Mouse (Mus musculus) forebrain, embryonic 16.5 days (tissue): ENCODE data around the gene Ccdc30. TPM values are rescaled to one million over a fixed set of nuclear protein-coding genes. Genes with fewer than 3 reads are reported as not detected.

Experiments
- ATAC-seq: fragments of 200-750 bp; cut with Nextera tagmentation; 2 replicates; pipeline ENCODE4 v1.8.0; 2017; ENCODE audit warnings: mild to moderate bottlenecking, moderate library complexity
- H3K27ac ChIP-seq: fragments of 300-500 bp; sonication (generic); 2 replicates; pipeline ENCODE4 v1.5.1; 2014; ENCODE audit warnings: low read length, control low read depth
- H3K27me3 ChIP-seq: fragments of 300-500 bp; sonication (generic); replicated peaks from 2 replicates; pipeline ENCODE4 v1.6.1; 2014; ENCODE audit warnings: low read length; ENCODE audit not compliant: control insufficient read depth, insufficient read depth
- H3K36me3 ChIP-seq: fragments of 300-500 bp; sonication (generic); 2 replicates; pipeline ENCODE4 v1.6.1; 2014; ENCODE audit not compliant: control insufficient read depth, insufficient read depth
- H3K4me1 ChIP-seq: fragments of 300-500 bp; sonication (generic); replicated peaks from 2 replicates; pipeline ENCODE4 v1.6.1; 2014; ENCODE audit warnings: low read length; ENCODE audit not compliant: control insufficient read depth, insufficient read depth
- H3K4me2 ChIP-seq: fragments of 300-500 bp; sonication (generic); 2 replicates; pipeline ENCODE4 v1.6.1; 2014; ENCODE audit warnings: mild to moderate bottlenecking, low read length, control low read depth
- H3K4me3 ChIP-seq: fragments of 300-500 bp; sonication (generic); replicated peaks from 2 replicates; pipeline ENCODE4 v1.5.1; 2014; ENCODE audit warnings: mild to moderate bottlenecking, low read length, control low read depth
- H3K9ac ChIP-seq: fragments of 300-500 bp; sonication (generic); replicated peaks from 2 replicates; pipeline ENCODE4 v1.6.1; 2014; ENCODE audit warnings: low read depth, low read length, control low read depth
- H3K9me3 ChIP-seq: fragments of 300-500 bp; sonication (generic); 2 replicates; pipeline ENCODE4 v1.6.1; 2016; ENCODE audit warnings: low read length; ENCODE audit not compliant: control insufficient read depth
- WGBS: fragments of 180-500 bp; shearing (Covaris S2); extraction: QIAGEN DNeasy Blood & Tissue Kit; methylation state at CpG from one replicate; pipeline ENCODE4 v1.1.7; 2014; 5-methylcytosine and 5-hydroxymethylcytosine counted together
- polyA plus RNA-seq: library from polyadenylated mRNA; unstranded; fragments of >200 nt; fragmentation: Nextera tagmentation; extraction: Ambion mirVana; gene quantifications from 2 replicates; pipeline ENCODE4 v1.2.1, GENCODE M21; 2015

Ccdc30 gene
- polyA plus RNA-seq, 1 experiment from 2014 or later: 15.5 TPM

DNA sequence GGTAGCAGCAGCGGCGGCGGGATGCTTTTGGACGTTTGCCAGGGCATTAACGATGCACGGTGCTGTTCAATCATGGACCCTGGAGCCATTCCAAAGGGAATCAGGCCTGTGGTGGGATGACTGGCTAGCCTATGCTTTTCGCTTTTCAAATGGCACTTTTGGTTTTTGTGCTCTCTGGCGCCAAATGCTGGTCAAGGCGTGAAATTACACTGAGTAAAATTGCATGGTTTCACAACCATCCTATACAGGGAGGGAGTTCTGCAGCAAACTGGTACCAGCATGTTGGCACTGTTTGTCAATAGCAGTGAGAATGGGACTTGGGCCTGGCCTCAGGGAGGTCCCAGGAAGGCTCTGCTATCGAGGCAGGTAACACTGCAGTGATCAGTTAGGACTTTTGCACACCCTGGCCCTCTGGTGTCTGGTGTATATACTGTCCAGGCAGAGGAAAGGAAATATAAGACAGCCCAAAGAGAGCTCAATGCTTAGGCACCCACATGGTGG, 76.4 kb downstream of the Ccdc30 start:
- Histone ChIP-seq H3K27ac (peak overlapping the region; percentile 81), H3K9me3 (no peaks in the 10 kb centered on the region)

GRCm38 (mm10) chr4:119338422-119338821, 76.9 kb downstream of the Ccdc30 start:
- Histone ChIP-seq H3K4me1 (peaks cover 9% of the 10 kb centered on the region), H3K27ac (peak overlapping the region; percentile 81), H3K4me3 (peak overlapping the region; percentile 22), H3K36me3 (no peaks in the 10 kb centered on the region), H3K9me3 (no peaks in the 10 kb centered on the region), H3K9ac (peak overlapping the region; percentile 36; the same call in 1 of the 2 replicates), H3K4me2 (peak overlapping the region; percentile 48), H3K27me3 (no peaks in the 10 kb centered on the region)
- WGBS: 24% methylated on average over 4 of the region's 4 CpGs
- ATAC-seq: peak; percentile 94

More for the DNA sequence above, 76.4 kb downstream of the Ccdc30 start:
- Histone ChIP-seq H3K36me3 (no peaks in the 10 kb centered on the region), H3K4me3 (peak overlapping the region; percentile 22), H3K9ac (peak overlapping the region; percentile 36; the same call in 1 of the 2 replicates), H3K4me1 (peaks cover 9% of the 10 kb centered on the region), H3K27me3 (no peaks in the 10 kb centered on the region), H3K4me2 (peak overlapping the region; percentile 48)
- peak; percentile 92 for ATAC-seq
- WGBS: 1% methylated on average over 10 of the region's 10 CpGs

DNA sequence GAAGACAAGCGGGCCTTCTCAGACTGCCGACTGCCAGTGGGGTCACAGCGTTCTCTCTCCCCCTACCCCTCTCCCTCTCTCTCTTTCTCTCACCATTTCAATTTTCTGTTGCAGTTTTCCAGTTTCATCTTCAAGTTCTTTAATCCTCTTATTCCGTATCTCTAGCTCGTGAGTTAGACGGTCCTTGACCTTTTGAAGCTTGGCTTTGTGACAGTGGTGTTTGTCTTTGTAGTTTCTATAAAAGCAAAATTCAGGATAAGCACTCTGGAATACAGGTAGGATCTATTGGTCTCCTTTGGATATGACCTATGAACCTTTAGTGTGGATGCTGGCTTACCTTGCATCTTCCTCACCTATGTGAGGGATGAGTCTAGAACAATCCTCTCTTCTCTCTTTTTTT, 81.8 kb downstream of the Ccdc30 start:
- H3K9ac ChIP-seq: no peak overlapping the region
- ATAC-seq: no peak
- peaks cover 4% of the 10 kb centered on the region for H3K4me1 ChIP-seq
- no peaks in the 10 kb centered on the region for H3K27me3 ChIP-seq
- H3K36me3 ChIP-seq: no peaks in the 10 kb centered on the region
- no peak overlapping the region for H3K4me2 ChIP-seq
- H3K27ac ChIP-seq: no peak overlapping the region
- H3K4me3 ChIP-seq: no peak overlapping the region
- 90% methylated on average over 6 of the region's 6 CpGs for WGBS
- no peaks in the 10 kb centered on the region for H3K9me3 ChIP-seq

GRCm38 (mm10) chr4:119320896-119321550, 94.3 kb downstream of the Ccdc30 start:
- peak; percentile 57 for ATAC-seq
- H3K27ac ChIP-seq: peak overlapping the region; percentile 91
- no peaks in the 10 kb centered on the region for H3K9me3 ChIP-seq
- peak overlapping the region; percentile 73 for H3K9ac ChIP-seq
- peak overlapping the region; percentile 96 for H3K4me2 ChIP-seq
- WGBS: 30% methylated on average over 10 of the region's 10 CpGs
- peaks cover 8% of the 10 kb centered on the region; the same call in 1 of the 2 replicates for H3K27me3 ChIP-seq
- H3K36me3 ChIP-seq: 0 out of 2 replicates have a peak, but pooled peaks cover 2% of the 10 kb centered on the region
- H3K4me3 ChIP-seq: peak overlapping the region; percentile 78
- peaks cover 16% of the 10 kb centered on the region for H3K4me1 ChIP-seq

GRCm38 (mm10) chr4:119320131-119320830, 95.0 kb downstream of the Ccdc30 start, which contains the start of gene Ppih:
Ppih (minus strand) TSS chr4:119320546.
- Histone ChIP-seq H3K4me2 (peak within 1 kb of the TSS; percentile 96), H3K36me3 (peaks cover 5% of the 10 kb centered on the region; the same call in 1 of the 2 replicates)
- peak; percentile 99 for ATAC-seq

GRCm38 (mm10) chr4:119313756-119314155, 101.6 kb downstream of the Ccdc30 start:
- Histone ChIP-seq H3K4me3 (no peak overlapping the region), H3K9ac (no peak overlapping the region), H3K36me3 (peaks cover 24% of the 10 kb centered on the region), H3K27ac (no peak overlapping the region), H3K4me1 (no peaks in the 10 kb centered on the region), H3K4me2 (no peak overlapping the region), H3K9me3 (no peaks in the 10 kb centered on the region), H3K27me3 (no peaks in the 10 kb centered on the region)
- WGBS: 90% methylated on average over 1 of the region's 1 CpGs
- ATAC-seq: no peak

More at GRCm38 (mm10) chr4:119320131-119320830, 95.0 kb downstream of the Ccdc30 start, which contains the start of gene Ppih:
- Histone ChIP-seq H3K27ac (peak within 1 kb of the TSS; percentile 91), H3K27me3 (peaks cover 8% of the 10 kb centered on the region; the same call in 1 of the 2 replicates), H3K9ac (peak within 1 kb of the TSS; percentile 73), H3K4me1 (peaks cover 16% of the 10 kb centered on the region), H3K4me3 (peak within 1 kb of the TSS; percentile 78), H3K9me3 (no peaks in the 10 kb centered on the region)
- 1% methylated on average over 44 of the region's 44 CpGs for WGBS

DNA sequence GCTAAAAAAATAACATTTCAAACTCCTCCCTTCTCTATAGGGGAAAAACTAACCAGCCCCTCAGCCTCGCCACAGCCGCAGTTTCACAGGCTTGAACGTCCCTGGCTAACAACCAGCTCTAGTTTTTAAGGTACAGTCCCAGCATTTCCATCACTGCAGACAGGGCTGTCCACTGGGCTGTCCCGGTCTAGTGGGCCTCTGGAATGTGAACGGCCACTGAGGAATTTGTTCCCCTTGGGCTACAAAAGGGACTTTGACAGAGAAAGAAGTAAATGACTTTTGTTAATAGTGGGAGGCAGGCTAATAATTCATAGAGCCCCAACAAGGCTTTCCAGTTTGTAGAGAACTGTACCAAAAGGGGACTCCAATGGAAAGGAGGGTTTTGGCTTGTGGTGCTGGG, 109.9 kb downstream of the Ccdc30 start:
- no peaks in the 10 kb centered on the region for H3K9me3 ChIP-seq
- H3K9ac ChIP-seq: no peak overlapping the region
- no peak for ATAC-seq
- H3K4me1 ChIP-seq: no peaks in the 10 kb centered on the region
- whole genome bisulfite sequencing: 76% methylated on average over 5 of the region's 5 CpGs
- H3K27ac ChIP-seq: no peak overlapping the region
- peaks cover 6% of the 10 kb centered on the region for H3K36me3 ChIP-seq
- H3K4me3 ChIP-seq: no peak overlapping the region
- no peaks in the 10 kb centered on the region for H3K27me3 ChIP-seq
- H3K4me2 ChIP-seq: no peak overlapping the region

- 91% methylated on average over 8 of the region's 8 CpGs for WGBS
- no peak overlapping the region for H3K9ac ChIP-seq
These were observed 112.0 kb downstream of the Ccdc30 start for GRCm38 (mm10) chr4:119303291-119303690.

DNA sequence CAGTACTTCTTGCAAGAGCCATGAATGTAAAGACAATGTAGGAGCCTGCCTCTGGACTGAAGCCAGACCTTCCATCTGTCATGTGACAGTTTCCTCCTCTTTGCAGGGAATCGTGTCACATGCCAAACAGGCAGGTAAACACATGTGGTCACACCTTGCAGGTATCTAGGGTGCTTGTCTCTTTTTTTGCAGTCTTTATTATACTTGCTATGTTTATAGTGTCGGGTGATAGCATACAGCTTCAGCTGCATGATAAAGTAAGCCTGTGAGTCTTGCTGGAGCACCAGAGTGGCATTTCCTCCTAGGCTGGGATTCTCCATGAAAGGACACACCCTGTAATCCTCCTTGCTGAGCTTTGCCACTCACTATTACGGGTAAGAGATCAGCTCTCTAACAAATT, 113.5 kb downstream of the Ccdc30 start:
- ATAC-seq: no peak
- no peaks in the 10 kb centered on the region for H3K27me3 ChIP-seq
- no peaks in the 10 kb centered on the region for H3K4me1 ChIP-seq
- H3K4me2 ChIP-seq: no peak overlapping the region
- H3K9me3 ChIP-seq: no peaks in the 10 kb centered on the region
- no peak overlapping the region for H3K4me3 ChIP-seq
- 83% methylated on average over 3 of the region's 3 CpGs for whole genome bisulfite sequencing
- no peak overlapping the region for H3K9ac ChIP-seq
- 0 out of 2 replicates have a peak, but pooled peaks cover 2% of the 10 kb centered on the region for H3K36me3 ChIP-seq
- no peak overlapping the region for H3K27ac ChIP-seq

More at GRCm38 (mm10) chr4:119303291-119303690, 112.0 kb downstream of the Ccdc30 start:
- Histone ChIP-seq H3K27me3 (no peaks in the 10 kb centered on the region), H3K27ac (no peak overlapping the region), H3K4me3 (no peak overlapping the region), H3K4me1 (no peaks in the 10 kb centered on the region), H3K9me3 (no peaks in the 10 kb centered on the region), H3K4me2 (no peak overlapping the region), H3K36me3 (0 out of 2 replicates have a peak, but pooled peaks cover 2% of the 10 kb centered on the region)
- no peak for ATAC-seq
